Mouse (Mus musculus) embryonic facial prominence, embryonic 15.5 days (tissue): ENCODE results near the gene Gm17545. TPM values are rescaled to one million over a fixed set of nuclear protein-coding genes. Genes with fewer than 3 reads are reported as not detected.

Experiments used
- ATAC-seq: fragments of 200-750 bp; cut with Nextera tagmentation; 2 replicates; pipeline ENCODE4 v1.8.0; 2017; ENCODE audit warnings: low read depth, moderate TSS enrichment; ENCODE audit not compliant: insufficient number of reproducible peaks, low FRiP score, low TSS enrichment
- H3K27ac ChIP-seq: fragments of 300-500 bp; sonication (generic); replicated peaks from 2 replicates; pipeline ENCODE4 v1.5.1; 2015; ENCODE audit warnings: mild to moderate bottlenecking, inconsistent platforms
- H3K27me3 ChIP-seq: fragments of 300-500 bp; sonication (generic); 2 replicates; pipeline ENCODE4 v1.6.1; 2015; ENCODE audit warnings: inconsistent platforms
- H3K36me3 ChIP-seq: fragments of 300-500 bp; sonication (generic); 2 replicates; pipeline ENCODE4 v1.6.1; 2015; ENCODE audit warnings: mild to moderate bottlenecking, inconsistent platforms
- H3K4me1 ChIP-seq: fragments of 300-500 bp; sonication (generic); 2 replicates; pipeline ENCODE4 v1.6.1; 2015; ENCODE audit warnings: inconsistent platforms
- H3K4me2 ChIP-seq: fragments of 300-500 bp; sonication (generic); replicated peaks from 2 replicates; pipeline ENCODE4 v1.6.1; 2015; ENCODE audit warnings: mild to moderate bottlenecking, inconsistent platforms
- H3K4me3 ChIP-seq: fragments of 300-500 bp; sonication (generic); replicated peaks from 2 replicates; pipeline ENCODE4 v1.5.1; 2015; ENCODE audit warnings: mild to moderate bottlenecking, inconsistent platforms
- H3K9ac ChIP-seq: fragments of 300-500 bp; sonication (generic); 2 replicates; pipeline ENCODE4 v1.6.1; 2015; ENCODE audit warnings: inconsistent platforms
- H3K9me3 ChIP-seq: fragments of 300-500 bp; sonication (generic); replicated peaks from 2 replicates; pipeline ENCODE4 v1.6.1; 2016; ENCODE audit warnings: inconsistent platforms
- WGBS: fragments of 180-500 bp; shearing (Covaris S2); methylation state at CpG from one replicate; pipeline ENCODE4 v1.1.7; 2015; 5-methylcytosine and 5-hydroxymethylcytosine counted together
- polyA plus RNA-seq: library from polyadenylated mRNA; unstranded; fragments of >200 nt; fragmentation: Nextera tagmentation; extraction: Ambion mirVana; gene quantifications from 2 replicates; pipeline ENCODE4 v1.2.1, GENCODE M21; 2015

Gene Gm17545
- polyA plus RNA-seq, 1 experiment from 2014 or later = not detected

- no peaks in the 10 kb centered on the region for H3K36me3 ChIP-seq
- no peak overlapping the region for H3K27ac ChIP-seq
- no peak for ATAC-seq
- 0 out of 2 replicates have a peak, but pooled peaks cover 2% of the 10 kb centered on the region for H3K4me1 ChIP-seq
- H3K27me3 ChIP-seq = no peaks in the 10 kb centered on the region
- WGBS = 67% methylated on average over 1 of the region's 1 CpGs
- H3K9me3 ChIP-seq = no peaks in the 10 kb centered on the region
- no peak overlapping the region for H3K4me3 ChIP-seq
- H3K9ac ChIP-seq = no peak overlapping the region
- H3K4me2 ChIP-seq = no peak overlapping the region
These were observed 30.6 kb upstream of the Gm17545 start for GRCm38 (mm10) chr9:22423507-22423906.

- WGBS = 71% methylated on average over 10 of the region's 10 CpGs
- no peaks in the 10 kb centered on the region for H3K9me3 ChIP-seq
- H3K4me3 ChIP-seq = no peak overlapping the region
- H3K27me3 ChIP-seq = no peaks in the 10 kb centered on the region
- no peak overlapping the region for H3K27ac ChIP-seq
- no peak for ATAC-seq
- H3K36me3 ChIP-seq = no peaks in the 10 kb centered on the region
- no peak overlapping the region for H3K9ac ChIP-seq
- H3K4me2 ChIP-seq = no peak overlapping the region
- H3K4me1 ChIP-seq = 0 out of 2 replicates have a peak, but pooled peaks cover 8% of the 10 kb centered on the region
These were observed 29.9 kb upstream of the Gm17545 start for GRCm38 (mm10) chr9:22424196-22424595.

GRCm38 (mm10) chr9:22424719-22425118, 29.4 kb upstream of the Gm17545 start:
- no peak overlapping the region for H3K4me2 ChIP-seq
- no peak overlapping the region for H3K27ac ChIP-seq
- no peaks in the 10 kb centered on the region for H3K9me3 ChIP-seq
- no peak overlapping the region for H3K9ac ChIP-seq
- no peaks in the 10 kb centered on the region for H3K27me3 ChIP-seq
- no peak for ATAC-seq
- no peak overlapping the region for H3K4me3 ChIP-seq
- H3K4me1 ChIP-seq = peaks cover 8% of the 10 kb centered on the region; the same call in 1 of the 2 replicates
- WGBS = 90% methylated on average over 4 of the region's 4 CpGs
- H3K36me3 ChIP-seq = no peaks in the 10 kb centered on the region

- no peak overlapping the region for H3K27ac ChIP-seq
- 41% methylated on average over 4 of the region's 4 CpGs for WGBS
These were observed 25.9 kb upstream of the Gm17545 start for GRCm38 (mm10) chr9:22428028-22428665.

GRCm38 (mm10) chr9:22428666-22429410, 25.3 kb upstream of the Gm17545 start:
- WGBS = 71% methylated on average over 14 of the region's 14 CpGs
- Histone ChIP-seq H3K36me3 (no peaks in the 10 kb centered on the region), H3K4me2 (no peak overlapping the region), H3K9me3 (no peaks in the 10 kb centered on the region), H3K27me3 (no peaks in the 10 kb centered on the region), H3K4me1 (peaks cover 18% of the 10 kb centered on the region), H3K27ac (no peak overlapping the region), H3K4me3 (no peak overlapping the region), H3K9ac (no peak overlapping the region)
- no peak for ATAC-seq

More at GRCm38 (mm10) chr9:22428028-22428665, 25.9 kb upstream of the Gm17545 start:
- Histone ChIP-seq H3K4me2 (no peak overlapping the region), H3K4me1 (peaks cover 18% of the 10 kb centered on the region), H3K9me3 (no peaks in the 10 kb centered on the region), H3K27me3 (no peaks in the 10 kb centered on the region), H3K9ac (no peak overlapping the region), H3K4me3 (no peak overlapping the region), H3K36me3 (no peaks in the 10 kb centered on the region)
- ATAC-seq = no peak

- Histone ChIP-seq H3K4me1 (peaks cover 18% of the 10 kb centered on the region), H3K4me3 (no peak overlapping the region), H3K4me2 (peak overlapping the region; percentile 34), H3K27me3 (no peaks in the 10 kb centered on the region), H3K27ac (no peak overlapping the region), H3K9me3 (no peaks in the 10 kb centered on the region), H3K36me3 (no peaks in the 10 kb centered on the region), H3K9ac (no peak overlapping the region)
- 29% methylated on average over 15 of the region's 15 CpGs for WGBS
- no peak for ATAC-seq
These were observed 24.4 kb upstream of the Gm17545 start for GRCm38 (mm10) chr9:22429533-22430241.

GRCm38 (mm10) chr9:22430315-22430840, 23.7 kb upstream of the Gm17545 start:
- no peak overlapping the region for H3K9ac ChIP-seq
- H3K27ac ChIP-seq = no peak overlapping the region
- peaks cover 18% of the 10 kb centered on the region for H3K4me1 ChIP-seq
- H3K36me3 ChIP-seq = peaks cover 5% of the 10 kb centered on the region; the same call in 1 of the 2 replicates
- H3K4me3 ChIP-seq = no peak overlapping the region
- ATAC-seq = no peak
- peak overlapping the region; percentile 34; the same call in 1 of the 2 replicates for H3K4me2 ChIP-seq
- 17% methylated on average over 5 of the region's 5 CpGs for WGBS
- no peaks in the 10 kb centered on the region for H3K27me3 ChIP-seq
- H3K9me3 ChIP-seq = no peaks in the 10 kb centered on the region

GRCm38 (mm10) chr9:22433221-22433620, 20.9 kb upstream of the Gm17545 start:
- ATAC-seq = no peak
- WGBS = 85% methylated on average over 2 of the region's 2 CpGs
- H3K4me1 ChIP-seq = peaks cover 18% of the 10 kb centered on the region
- H3K4me3 ChIP-seq = no peak overlapping the region
- no peak overlapping the region for H3K4me2 ChIP-seq
- H3K9ac ChIP-seq = no peak overlapping the region
- no peaks in the 10 kb centered on the region for H3K9me3 ChIP-seq
- H3K27me3 ChIP-seq = no peaks in the 10 kb centered on the region
- H3K27ac ChIP-seq = no peak overlapping the region
- H3K36me3 ChIP-seq = peaks cover 5% of the 10 kb centered on the region; the same call in 1 of the 2 replicates

- no peak for ATAC-seq
- no peaks in the 10 kb centered on the region for H3K27me3 ChIP-seq
- no peak overlapping the region for H3K27ac ChIP-seq
- H3K9me3 ChIP-seq = no peaks in the 10 kb centered on the region
- H3K9ac ChIP-seq = no peak overlapping the region
- H3K4me2 ChIP-seq = no peak overlapping the region
- 91% methylated on average over 2 of the region's 2 CpGs for WGBS
- peaks cover 10% of the 10 kb centered on the region for H3K4me1 ChIP-seq
- H3K36me3 ChIP-seq = peaks cover 5% of the 10 kb centered on the region; the same call in 1 of the 2 replicates
- H3K4me3 ChIP-seq = no peak overlapping the region
These were observed 20.0 kb upstream of the Gm17545 start for GRCm38 (mm10) chr9:22434101-22434500.

GRCm38 (mm10) chr9:22438826-22439225, 15.3 kb upstream of the Gm17545 start:
- WGBS = 75% methylated on average over 1 of the region's 1 CpGs

GRCm38 (mm10) chr9:22443157-22443556, 10.9 kb upstream of the Gm17545 start:
- H3K36me3 ChIP-seq = peaks cover 20% of the 10 kb centered on the region
- no peaks in the 10 kb centered on the region for H3K27me3 ChIP-seq
- H3K4me2 ChIP-seq = no peak overlapping the region
- no peak overlapping the region for H3K9ac ChIP-seq
- no peak for ATAC-seq
- WGBS = 79% methylated on average over 10 of the region's 10 CpGs
- no peak overlapping the region for H3K27ac ChIP-seq
- no peak overlapping the region for H3K4me3 ChIP-seq
- H3K9me3 ChIP-seq = no peaks in the 10 kb centered on the region
- no peaks in the 10 kb centered on the region for H3K4me1 ChIP-seq

More at GRCm38 (mm10) chr9:22438826-22439225, 15.3 kb upstream of the Gm17545 start:
- Histone ChIP-seq H3K27ac (no peak overlapping the region), H3K4me1 (no peaks in the 10 kb centered on the region), H3K27me3 (no peaks in the 10 kb centered on the region), H3K4me3 (no peak overlapping the region), H3K36me3 (peaks cover 9% of the 10 kb centered on the region; the same call in 1 of the 2 replicates), H3K9ac (no peak overlapping the region), H3K4me2 (no peak overlapping the region), H3K9me3 (no peaks in the 10 kb centered on the region)
- ATAC-seq = no peak
